Mouse (Mus musculus): Measurements from ENCODE around the gene Rac1.

- TF ChIP-seq CTCF (IDR thresholded peaks at IDR 0.05; ENCODE audit: low read depth) (no peak), EP300 (IDR thresholded peaks at IDR 0.05; ENCODE audit: low read depth) (no peak)
Measured at GRCm38 (mm10) chr5:143518045-143518591, 9.7 kb downstream of the Rac1 start.
